Mouse (Mus musculus): ENCODE results near the gene Rnf123.

Gene Rnf123

GRCm38 (mm10) chr9:108082988-108083431 lies at the start of gene Rnf123:
TSS of gene Rnf123 (minus strand) at chr9:108083346.
- DNase-seq (ENCODE audit: low read depth, low spot score): peak; percentile 56

GRCm38 (mm10) chr9:108132373-108132772 lies 49.2 kb upstream of the Rnf123 start:
- H3K36me3 ChIP-seq (ENCODE audit: control insufficient read depth, insufficient read depth, low read length, poor library complexity, severe bottlenecking): no peaks in the 10 kb centered on the region
- H3K27me3 ChIP-seq (ENCODE audit: control insufficient read depth, insufficient read depth, low read length, poor library complexity, severe bottlenecking): no peaks in the 10 kb centered on the region
- DNase-seq (ENCODE audit: low read depth, low spot score): no peak

More at GRCm38 (mm10) chr9:108082988-108083431, at the start of gene Rnf123:
- Histone ChIP-seq H3K27me3 (ENCODE audit: control insufficient read depth, insufficient read depth, low read length, poor library complexity, severe bottlenecking) (no peaks in the 10 kb centered on the region), H3K36me3 (ENCODE audit: control insufficient read depth, insufficient read depth, low read length, poor library complexity, severe bottlenecking) (peaks cover 15% of the 10 kb centered on the region)

GRCm38 (mm10) chr9:108131502-108131901 lies 48.4 kb upstream of the Rnf123 start:
- no peaks in the 10 kb centered on the region for H3K36me3 ChIP-seq (ENCODE audit: control insufficient read depth, insufficient read depth, low read length, poor library complexity, severe bottlenecking)
- DNase-seq (ENCODE audit: low read depth, low spot score): no peak
- no peaks in the 10 kb centered on the region for H3K27me3 ChIP-seq (ENCODE audit: control insufficient read depth, insufficient read depth, low read length, poor library complexity, severe bottlenecking)

- Histone ChIP-seq H3K27me3 (ENCODE audit: control insufficient read depth, insufficient read depth, low read length, poor library complexity, severe bottlenecking) (no peaks in the 10 kb centered on the region), H3K36me3 (ENCODE audit: control insufficient read depth, insufficient read depth, low read length, poor library complexity, severe bottlenecking) (no peaks in the 10 kb centered on the region)
- DNase-seq (ENCODE audit: low read depth, low spot score): no peak
These were observed 46.1 kb upstream of the Rnf123 start for GRCm38 (mm10) chr9:108129042-108129948.

GRCm38 (mm10) chr9:108128248-108128647 lies 45.1 kb upstream of the Rnf123 start:
- no peaks in the 10 kb centered on the region for H3K27me3 ChIP-seq (ENCODE audit: control insufficient read depth, insufficient read depth, low read length, poor library complexity, severe bottlenecking)
- H3K36me3 ChIP-seq (ENCODE audit: control insufficient read depth, insufficient read depth, low read length, poor library complexity, severe bottlenecking): no peaks in the 10 kb centered on the region
- DNase-seq (ENCODE audit: low read depth, low spot score): no peak

- Histone ChIP-seq H3K36me3 (ENCODE audit: control insufficient read depth, insufficient read depth, low read length, poor library complexity, severe bottlenecking) (no peaks in the 10 kb centered on the region), H3K27me3 (ENCODE audit: control insufficient read depth, insufficient read depth, low read length, poor library complexity, severe bottlenecking) (no peaks in the 10 kb centered on the region)
- DNase-seq (ENCODE audit: low read depth, low spot score): no peak
These were observed 43.5 kb upstream of the Rnf123 start for GRCm38 (mm10) chr9:108126436-108127180.

- Histone ChIP-seq H3K27me3 (ENCODE audit: control insufficient read depth, insufficient read depth, low read length, poor library complexity, severe bottlenecking) (no peaks in the 10 kb centered on the region), H3K36me3 (ENCODE audit: control insufficient read depth, insufficient read depth, low read length, poor library complexity, severe bottlenecking) (no peaks in the 10 kb centered on the region)
- DNase-seq (ENCODE audit: low read depth, low spot score): no peak
These were observed 42.6 kb upstream of the Rnf123 start for GRCm38 (mm10) chr9:108125731-108126130.

- no peak for DNase-seq (ENCODE audit: low read depth, low spot score)
- no peaks in the 10 kb centered on the region for H3K36me3 ChIP-seq (ENCODE audit: control insufficient read depth, insufficient read depth, low read length, poor library complexity, severe bottlenecking)
- no peaks in the 10 kb centered on the region for H3K27me3 ChIP-seq (ENCODE audit: control insufficient read depth, insufficient read depth, low read length, poor library complexity, severe bottlenecking)
These were observed 40.8 kb upstream of the Rnf123 start for GRCm38 (mm10) chr9:108123916-108124315.

- DNase-seq (ENCODE audit: low read depth, low spot score): no peak
- no peaks in the 10 kb centered on the region for H3K27me3 ChIP-seq (ENCODE audit: control insufficient read depth, insufficient read depth, low read length, poor library complexity, severe bottlenecking)
- H3K36me3 ChIP-seq (ENCODE audit: control insufficient read depth, insufficient read depth, low read length, poor library complexity, severe bottlenecking): no peaks in the 10 kb centered on the region
These were observed 38.2 kb upstream of the Rnf123 start for GRCm38 (mm10) chr9:108121170-108121969.

GRCm38 (mm10) chr9:108120671-108121070 lies 37.5 kb upstream of the Rnf123 start:
- Histone ChIP-seq H3K36me3 (ENCODE audit: control insufficient read depth, insufficient read depth, low read length, poor library complexity, severe bottlenecking) (no peaks in the 10 kb centered on the region), H3K27me3 (ENCODE audit: control insufficient read depth, insufficient read depth, low read length, poor library complexity, severe bottlenecking) (no peaks in the 10 kb centered on the region)
- peak; percentile 59 for DNase-seq (ENCODE audit: low read depth, low spot score)

GRCm38 (mm10) chr9:108119891-108120411 lies 36.8 kb upstream of the Rnf123 start:
- Histone ChIP-seq H3K36me3 (ENCODE audit: control insufficient read depth, insufficient read depth, low read length, poor library complexity, severe bottlenecking) (no peaks in the 10 kb centered on the region), H3K27me3 (ENCODE audit: control insufficient read depth, insufficient read depth, low read length, poor library complexity, severe bottlenecking) (no peaks in the 10 kb centered on the region)
- no peak for DNase-seq (ENCODE audit: low read depth, low spot score)

- DNase-seq (ENCODE audit: low read depth, low spot score): no peak
- Histone ChIP-seq H3K27me3 (ENCODE audit: control insufficient read depth, insufficient read depth, low read length, poor library complexity, severe bottlenecking) (no peaks in the 10 kb centered on the region), H3K36me3 (ENCODE audit: control insufficient read depth, insufficient read depth, low read length, poor library complexity, severe bottlenecking) (no peaks in the 10 kb centered on the region)
These were observed 34.0 kb upstream of the Rnf123 start for GRCm38 (mm10) chr9:108117143-108117542.

- H3K36me3 ChIP-seq (ENCODE audit: control insufficient read depth, insufficient read depth, low read length, poor library complexity, severe bottlenecking): no peaks in the 10 kb centered on the region
- H3K27me3 ChIP-seq (ENCODE audit: control insufficient read depth, insufficient read depth, low read length, poor library complexity, severe bottlenecking): no peaks in the 10 kb centered on the region
- no peak for DNase-seq (ENCODE audit: low read depth, low spot score)
These were observed 32.3 kb upstream of the Rnf123 start for GRCm38 (mm10) chr9:108115290-108116077.

Data from splenic B cell, adult 2 months (primary cell).